Mouse (Mus musculus) kidney, postnatal 0 days (tissue): ENCODE measurements around the gene Trabd2b. TPM values are rescaled to one million over a fixed set of nuclear protein-coding genes. Genes with fewer than 3 reads are reported as not detected.

Experiments used
- ATAC-seq: fragments of 200-750 bp; cut with Nextera tagmentation; replicated peaks from 2 replicates; pipeline ENCODE4 v1.8.0; 2017; ENCODE audit warnings: low read depth, moderate number of reproducible peaks, moderate TSS enrichment, moderate library complexity; ENCODE audit not compliant: low FRiP score
- DNase-seq: peaks from one replicate; pipeline ENCODE4 v3.0.0-alpha.2; 2016; ENCODE audit warnings: low spot score
- H3K27ac ChIP-seq: fragments of 300-500 bp; sonication (generic); 2 replicates; pipeline ENCODE4 v1.5.1; 2014; ENCODE audit warnings: mild to moderate bottlenecking
- H3K27me3 ChIP-seq: fragments of 300-500 bp; sonication (generic); 2 replicates; pipeline ENCODE4 v1.6.1; 2014; ENCODE audit warnings: low read length, mixed read lengths; ENCODE audit not compliant: insufficient read depth
- H3K36me3 ChIP-seq: fragments of 300-500 bp; sonication (generic); 2 replicates; pipeline ENCODE4 v1.6.1; 2014; ENCODE audit warnings: low read length, mixed read lengths; ENCODE audit not compliant: insufficient read depth
- H3K4me1 ChIP-seq: fragments of 300-500 bp; sonication (generic); replicated peaks from 2 replicates; pipeline ENCODE4 v1.6.1; 2014; ENCODE audit warnings: antibody characterized with exemption, low read length, mixed read lengths; ENCODE audit not compliant: insufficient read depth
- H3K4me2 ChIP-seq: fragments of 300-500 bp; sonication (generic); 2 replicates; pipeline ENCODE4 v1.6.1; 2014; ENCODE audit warnings: mild to moderate bottlenecking, low read length, moderate library complexity, mixed read lengths
- H3K4me3 ChIP-seq: fragments of 300-500 bp; sonication (generic); replicated peaks from 2 replicates; pipeline ENCODE4 v1.5.1; 2014; ENCODE audit warnings: low read depth, low read length
- H3K9ac ChIP-seq: fragments of 300-500 bp; sonication (generic); 2 replicates; pipeline ENCODE4 v1.6.1; 2014; ENCODE audit warnings: low read depth, low read length
- H3K9me3 ChIP-seq: fragments of 300-500 bp; sonication (generic); replicated peaks from 2 replicates; pipeline ENCODE4 v1.6.1; 2016; ENCODE audit warnings: low read length, inconsistent platforms, mixed read lengths
- CTCF ChIP-seq: IDR thresholded peaks from 2 replicates; pipeline ENCODE4 v1.5.1; 2016; ENCODE audit warnings: antibody characterized with exemption, low read depth, mild to moderate bottlenecking, moderate library complexity
- WGBS: fragments of 180-500 bp; shearing (Covaris S2); extraction: QIAGEN DNeasy Blood & Tissue Kit; methylation state at CpG from one replicate; pipeline ENCODE4 v1.1.7; 2014; 5-methylcytosine and 5-hydroxymethylcytosine counted together
- polyA plus RNA-seq: library from polyadenylated mRNA; unstranded; fragments of >200 nt; fragmentation: Nextera tagmentation; extraction: Ambion mirVana; gene quantifications from 2 replicates; pipeline ENCODE4 v1.2.1, GENCODE M21; 2015

The Trabd2b gene
- polyA plus RNA-seq, 1 experiment from 2014 or later = 5.2 TPM

DNA sequence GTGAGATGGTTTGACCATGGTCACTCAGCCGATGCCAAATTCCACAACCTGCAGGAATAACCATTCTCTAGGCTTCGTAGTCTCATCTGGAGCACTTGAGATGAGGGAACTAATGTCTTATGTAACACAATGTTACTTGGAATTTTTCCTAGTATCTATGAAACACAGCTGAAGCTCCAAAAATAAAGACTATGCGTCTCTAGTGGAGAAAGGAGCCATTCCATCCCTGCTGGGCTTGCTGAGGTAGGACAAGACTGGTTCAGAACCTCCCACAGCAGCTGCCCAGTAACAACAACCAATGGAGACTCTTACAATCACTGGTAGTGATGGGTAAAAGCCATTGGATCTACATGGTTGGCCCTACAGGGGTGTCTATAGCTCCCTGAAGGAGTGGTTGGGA is 219.4 kb downstream of the Trabd2b start:
- WGBS = 86% methylated on average over 3 of the region's 3 CpGs
- DNase-seq = no peak
- H3K27me3 ChIP-seq = no peaks in the 10 kb centered on the region
- ATAC-seq = no peak
- no peak overlapping the region for H3K9ac ChIP-seq
- peaks cover 12% of the 10 kb centered on the region for H3K4me1 ChIP-seq
- no peaks in the 10 kb centered on the region for H3K36me3 ChIP-seq
- no peak for TF ChIP-seq CTCF
- H3K4me3 ChIP-seq = no peak overlapping the region
- no peaks in the 10 kb centered on the region for H3K9me3 ChIP-seq
- no peak overlapping the region for H3K27ac ChIP-seq
- H3K4me2 ChIP-seq = no peak overlapping the region

DNA sequence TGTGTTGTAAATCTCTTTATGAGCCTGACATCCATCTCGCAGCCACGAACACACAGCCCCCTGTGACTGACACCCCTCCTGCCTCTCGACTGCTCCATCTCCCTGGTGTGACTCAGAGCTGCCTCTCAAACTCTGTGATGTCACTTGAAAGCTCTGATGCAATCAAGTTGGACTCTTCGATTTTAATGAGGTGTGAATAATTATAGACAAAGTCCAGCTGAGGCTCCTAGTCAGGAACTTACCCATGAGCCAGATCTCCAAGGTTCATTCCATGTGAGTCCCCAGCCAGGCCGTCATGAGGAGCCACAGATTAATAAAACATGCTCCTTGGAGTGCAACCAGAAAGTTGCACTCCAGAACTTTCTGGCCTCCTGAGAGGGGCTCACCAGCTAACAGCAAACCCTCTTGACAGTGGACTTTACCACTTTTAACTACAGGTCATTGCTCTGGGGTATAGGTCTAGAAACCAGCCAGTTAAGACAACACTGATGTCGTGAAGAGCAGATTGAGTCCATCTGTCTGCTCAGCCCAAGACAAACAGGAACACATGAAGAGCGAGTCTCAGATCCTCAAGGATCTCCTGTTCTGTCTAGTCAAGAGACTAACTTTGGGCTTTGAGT is 221.3 kb downstream of the Trabd2b start:
- H3K27me3 ChIP-seq = no peaks in the 10 kb centered on the region
- no peak for TF ChIP-seq CTCF
- ATAC-seq = peak; percentile 48; the same call in 1 of the 2 replicates
- no peak for DNase-seq
- WGBS = 40% methylated on average over 7 of the region's 7 CpGs
- H3K4me2 ChIP-seq = no peak overlapping the region
- H3K4me1 ChIP-seq = peaks cover 12% of the 10 kb centered on the region
- no peaks in the 10 kb centered on the region for H3K9me3 ChIP-seq
- H3K9ac ChIP-seq = no peak overlapping the region
- H3K4me3 ChIP-seq = no peak overlapping the region
- H3K36me3 ChIP-seq = no peaks in the 10 kb centered on the region
- H3K27ac ChIP-seq = no peak overlapping the region

DNA sequence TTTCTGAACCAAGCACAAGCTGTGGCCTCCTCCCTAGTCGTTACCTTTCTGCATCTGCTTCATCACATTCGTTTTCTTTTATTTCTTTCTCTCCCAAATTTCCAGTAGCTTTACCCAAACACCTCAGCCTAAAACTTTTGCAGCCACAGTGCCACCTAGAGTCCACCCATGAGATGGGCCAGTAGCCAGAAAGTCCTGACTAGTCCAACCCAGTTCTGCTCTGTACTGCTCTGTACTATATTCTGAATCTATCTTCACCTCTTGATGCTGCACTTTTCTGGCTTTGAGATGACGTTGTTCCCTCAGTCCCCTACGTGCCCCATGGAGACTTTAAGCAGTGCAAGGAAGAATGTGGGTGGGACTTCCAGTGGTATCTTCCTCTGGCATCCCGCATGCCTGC is 229.4 kb downstream of the Trabd2b start:
- H3K27ac ChIP-seq = no peak overlapping the region
- H3K9me3 ChIP-seq = no peaks in the 10 kb centered on the region
- no peaks in the 10 kb centered on the region for H3K36me3 ChIP-seq
- H3K4me3 ChIP-seq = no peak overlapping the region
- 21% methylated on average over 5 of the region's 5 CpGs for WGBS
- H3K4me1 ChIP-seq = no peaks in the 10 kb centered on the region
- DNase-seq (peak; percentile 71), ATAC-seq (peak; percentile 49; the same call in 1 of the 2 replicates)
- no peak overlapping the region for H3K4me2 ChIP-seq
- H3K9ac ChIP-seq = no peak overlapping the region
- TF ChIP-seq CTCF = peak; percentile 83
- H3K27me3 ChIP-seq = no peaks in the 10 kb centered on the region

DNA sequence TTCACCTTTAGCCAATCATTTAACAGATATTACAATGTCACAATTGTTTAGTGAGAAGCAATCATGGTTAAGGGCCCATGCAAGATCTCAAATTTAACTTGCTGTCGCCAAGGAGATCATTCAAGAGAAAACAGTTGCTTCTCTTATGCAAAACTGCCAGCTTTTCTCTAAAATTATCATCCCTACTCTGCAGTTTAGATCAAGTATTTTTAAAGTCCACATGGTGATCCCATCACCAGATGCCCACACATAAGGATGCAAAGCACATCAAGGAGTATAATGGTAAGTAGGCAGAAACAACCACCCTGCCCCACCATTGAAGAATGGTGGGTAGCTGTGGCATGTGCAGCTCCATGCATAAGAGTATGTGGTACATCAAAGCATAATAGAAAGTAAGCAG is 229.8 kb downstream of the Trabd2b start:
- no peak overlapping the region for H3K27ac ChIP-seq
- H3K9me3 ChIP-seq = no peaks in the 10 kb centered on the region
- TF ChIP-seq CTCF = no peak
- H3K9ac ChIP-seq = no peak overlapping the region
- H3K4me3 ChIP-seq = no peak overlapping the region
- H3K4me2 ChIP-seq = no peak overlapping the region
- WGBS = 93% methylated on average over 1 of the region's 1 CpGs
- ATAC-seq = no peak
- DNase-seq = no peak
- no peaks in the 10 kb centered on the region for H3K27me3 ChIP-seq
- H3K4me1 ChIP-seq = no peaks in the 10 kb centered on the region
- no peaks in the 10 kb centered on the region for H3K36me3 ChIP-seq

DNA sequence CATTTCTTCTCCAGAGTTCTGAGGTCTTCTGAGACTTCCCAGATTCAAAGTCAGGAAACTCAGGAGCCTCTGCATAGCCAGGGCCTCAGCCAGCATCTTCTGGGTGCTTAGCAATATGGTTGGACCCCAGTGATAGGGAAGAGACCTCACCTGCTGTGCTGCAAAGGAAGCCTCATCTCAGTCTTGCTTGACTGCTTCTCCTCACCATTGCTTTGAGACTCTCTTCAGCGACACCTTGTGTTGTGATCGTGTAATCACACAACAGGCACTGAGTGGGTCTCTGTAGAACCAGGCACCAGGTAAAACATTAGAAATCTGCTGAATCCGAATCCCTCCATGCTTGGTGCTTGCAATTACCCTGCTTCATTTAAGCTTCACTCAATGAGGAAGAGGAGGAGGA is 230.6 kb downstream of the Trabd2b start:
- TF ChIP-seq CTCF = peak; percentile 75
- Histone ChIP-seq H3K27ac (no peak overlapping the region), H3K36me3 (no peaks in the 10 kb centered on the region), H3K9me3 (no peaks in the 10 kb centered on the region), H3K4me2 (no peak overlapping the region), H3K9ac (no peak overlapping the region), H3K4me1 (no peaks in the 10 kb centered on the region), H3K27me3 (no peaks in the 10 kb centered on the region), H3K4me3 (no peak overlapping the region)
- DNase-seq (peak; percentile 57), ATAC-seq (no peak)
- WGBS = 21% methylated on average over 3 of the region's 3 CpGs

DNA sequence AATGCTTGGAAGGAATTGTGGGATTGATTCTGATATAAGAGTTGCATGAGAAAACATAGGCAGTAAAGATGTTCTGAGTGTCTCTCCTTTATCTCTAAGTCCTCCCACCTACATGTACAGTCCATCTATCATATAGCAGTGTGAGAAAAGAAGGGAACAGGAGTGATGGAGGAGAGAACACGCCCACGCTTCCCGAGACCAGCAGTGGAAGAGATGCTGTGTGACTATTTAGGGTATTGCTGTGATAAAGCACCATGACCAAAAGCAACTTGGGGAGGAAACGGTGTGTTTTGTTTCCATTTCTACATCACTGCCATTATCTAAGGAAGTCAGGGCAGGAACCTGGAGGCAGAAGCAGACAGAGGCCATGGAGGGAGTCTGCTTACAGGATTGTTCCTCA is 235.9 kb downstream of the Trabd2b start:
- no peak overlapping the region for H3K4me3 ChIP-seq
- ATAC-seq (no peak), DNase-seq (no peak)
- TF ChIP-seq CTCF = no peak
- no peaks in the 10 kb centered on the region for H3K27me3 ChIP-seq
- H3K4me2 ChIP-seq = no peak overlapping the region
- WGBS = 58% methylated on average over 4 of the region's 4 CpGs
- H3K4me1 ChIP-seq = 0 out of 2 replicates have a peak, but pooled peaks cover 5% of the 10 kb centered on the region
- no peaks in the 10 kb centered on the region for H3K9me3 ChIP-seq
- H3K9ac ChIP-seq = no peak overlapping the region
- no peaks in the 10 kb centered on the region for H3K36me3 ChIP-seq
- no peak overlapping the region for H3K27ac ChIP-seq
